Mouse (Mus musculus) ovary, postnatal 36 days (tissue): Measurements from ENCODE around the gene Lcn6.
A peak's percentile ranks its signal among the peaks of the same experiment; 100 is the strongest.
"Not testable (repeated sequence)": the region's sequence is repeated elsewhere in the genome, so short reads cannot be mapped to it uniquely, and the experiment has no call there.

Experiments used
- DNase-seq: peaks from one replicate; pipeline ENCODE4 v3.0.0; 2022; ENCODE audit warnings: low spot score, mixed read lengths

Gene Lcn6

DNA sequence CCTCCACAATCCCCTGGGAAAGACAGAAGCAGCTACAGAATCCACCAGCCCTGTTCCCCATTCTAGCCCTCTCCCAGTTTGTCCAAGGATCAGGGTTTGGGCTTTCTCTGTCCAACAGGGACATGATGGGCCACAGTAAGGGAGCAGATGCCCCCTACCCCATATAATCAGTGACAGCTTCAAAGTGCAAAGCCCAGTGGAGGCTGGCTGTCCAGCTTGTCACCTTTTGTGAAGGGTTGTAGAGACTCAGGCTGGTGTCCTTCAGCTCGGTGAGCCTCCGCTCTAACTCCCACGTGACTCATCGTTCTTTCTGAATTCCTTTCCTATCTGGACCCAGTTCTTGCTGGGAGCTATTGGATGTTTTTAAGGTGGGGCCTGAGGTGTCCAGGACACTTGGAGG, 27.1 kb downstream of the Lcn6 start:
- no peak for DNase-seq

DNA sequence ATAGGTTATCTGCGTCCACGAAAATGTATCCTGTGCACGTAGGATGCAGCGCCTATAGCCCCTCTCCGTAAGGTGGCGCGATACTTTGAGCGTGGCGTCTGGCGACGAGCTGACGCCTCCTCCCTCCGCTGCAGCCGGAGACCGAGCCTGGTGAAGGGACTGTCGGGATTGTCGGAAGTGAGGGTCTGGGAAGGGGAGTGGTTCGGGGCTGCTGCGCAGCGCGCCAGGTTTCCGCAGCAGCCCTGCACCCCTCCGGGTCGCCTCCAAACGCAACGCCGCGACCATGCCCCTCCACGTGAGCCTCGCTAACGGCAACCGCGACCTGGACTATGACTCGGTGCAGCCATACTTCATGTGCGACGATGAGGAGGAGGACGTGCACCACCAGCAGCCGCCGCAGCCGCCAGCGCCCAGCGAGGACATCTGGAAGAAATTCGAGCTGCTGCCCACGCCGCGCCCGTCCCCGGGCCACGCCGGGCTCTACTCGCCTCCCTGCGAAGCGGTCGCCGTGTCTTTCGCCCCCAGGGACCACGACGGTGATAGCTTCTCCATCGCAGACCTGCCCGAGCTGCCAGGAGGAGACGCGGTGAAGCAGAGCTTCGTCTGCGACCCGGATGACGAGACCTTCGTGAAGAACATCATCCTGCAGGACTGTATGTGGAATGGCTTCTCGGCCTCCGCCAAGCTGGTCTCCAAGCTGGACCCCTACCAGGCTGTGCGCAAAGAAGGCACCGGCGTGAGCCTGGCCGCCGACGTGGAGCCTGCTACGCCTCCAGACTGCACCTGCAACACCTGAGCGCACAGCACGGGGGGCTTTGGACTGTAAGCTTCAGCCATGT, 30.3 kb downstream of the Lcn6 start, which contains the start of gene Bmyc:
Bmyc (plus strand) TSS at position 97 of the 839 bp plus-strand sequence.
- peak; percentile 82 for DNase-seq

DNA sequence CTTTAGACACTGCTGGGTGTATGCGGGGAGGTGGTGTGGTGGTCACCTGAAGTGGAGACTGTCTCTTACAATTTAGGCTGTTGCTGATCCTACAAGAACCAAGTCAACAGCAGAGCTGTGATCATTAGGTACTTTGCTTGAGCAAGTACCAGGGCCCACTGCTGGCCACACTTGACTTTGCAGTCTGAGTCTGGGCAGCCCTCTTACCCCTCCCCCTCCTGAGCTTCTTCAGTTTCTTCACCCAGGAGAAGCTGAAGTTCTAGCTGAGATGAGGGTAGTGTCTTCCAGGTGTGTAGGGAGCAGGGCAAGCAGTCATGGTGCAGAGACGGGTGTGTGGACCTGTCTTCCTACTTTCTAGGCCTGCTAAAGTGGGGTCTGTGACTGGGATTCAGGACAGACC, 31.5 kb downstream of the Lcn6 start:
- peak; percentile 48 for DNase-seq

DNA sequence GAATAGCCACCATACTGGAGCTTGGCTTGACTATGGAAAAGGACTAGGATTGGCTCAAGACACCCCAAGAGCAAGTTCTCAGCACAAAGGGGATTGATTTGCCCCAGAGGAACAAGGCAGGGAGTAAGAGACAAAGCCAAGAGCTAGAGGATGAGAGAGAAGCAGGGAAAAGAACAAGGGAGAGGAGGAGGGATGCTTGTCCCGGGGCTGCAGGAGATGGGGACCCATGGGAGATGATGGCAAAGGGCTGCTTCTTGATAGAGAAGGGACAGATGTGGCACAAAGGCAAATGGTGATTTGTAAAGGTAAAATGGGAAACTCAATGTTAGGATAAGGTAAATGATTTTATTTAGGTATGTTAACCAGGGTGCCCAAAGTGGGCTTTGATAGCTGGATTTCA, 32.5 kb downstream of the Lcn6 start:
- not testable (repeated sequence) for DNase-seq

DNA sequence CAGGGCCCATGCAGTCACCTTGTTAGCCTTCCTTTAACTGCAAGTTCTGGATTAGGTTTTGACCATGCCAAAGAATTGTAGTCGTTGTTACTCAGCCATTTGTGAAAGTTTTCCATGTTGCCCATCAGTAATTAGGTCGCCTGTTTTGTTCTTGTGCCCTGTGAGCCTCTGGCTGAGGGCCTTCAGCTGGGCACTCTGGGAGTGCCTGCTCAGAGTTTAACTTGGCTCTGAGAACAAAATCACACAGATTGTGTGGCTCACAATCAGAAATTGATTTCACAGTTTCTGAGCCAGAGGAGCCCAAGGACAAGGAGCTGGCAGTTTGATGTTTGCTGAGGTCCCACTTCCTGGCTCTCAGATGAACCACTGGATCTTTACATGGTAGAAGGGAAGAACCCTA, 33.2 kb downstream of the Lcn6 start:
- DNase-seq, result not testable (repeated sequence)

DNA sequence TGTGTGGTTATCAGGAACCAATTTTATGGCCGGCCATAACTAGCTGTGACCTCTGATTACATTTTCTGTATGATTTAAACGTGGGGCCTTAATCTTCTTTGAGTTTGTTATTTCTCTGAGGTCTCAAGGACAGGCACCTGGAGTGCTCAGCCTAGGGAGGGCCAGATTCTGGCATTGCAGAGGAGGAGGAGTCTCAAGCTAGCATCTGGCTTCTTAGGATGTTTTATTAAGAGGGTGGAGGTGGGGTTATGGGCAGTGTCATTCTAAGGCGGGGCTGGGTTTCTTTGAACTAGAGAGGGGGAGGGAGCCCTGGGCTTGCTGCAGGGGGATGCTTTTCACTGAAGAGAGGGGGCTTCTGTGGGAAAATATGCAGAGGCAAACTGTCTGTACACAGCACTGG, 35.1 kb downstream of the Lcn6 start:
- DNase-seq, result not testable (repeated sequence)

DNA sequence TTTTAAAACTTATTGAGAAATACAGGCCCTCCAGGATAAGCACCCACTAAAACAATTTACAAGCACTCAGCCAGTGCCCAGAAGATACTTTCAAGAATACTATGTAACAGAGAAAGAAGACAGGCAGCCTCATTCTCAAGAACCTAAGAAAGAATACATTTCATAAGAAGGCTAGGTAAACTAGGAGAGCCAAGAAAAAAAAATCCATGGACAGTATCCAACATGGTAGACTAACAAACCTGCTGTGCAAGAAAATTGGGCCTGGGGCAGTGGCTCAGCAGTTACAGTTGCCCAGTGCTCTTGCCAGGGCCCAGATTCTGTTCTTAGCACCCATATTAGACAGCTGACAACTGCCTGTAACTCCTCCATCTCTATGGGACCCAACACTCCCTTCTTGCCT, 40.6 kb downstream of the Lcn6 start:
- no peak for DNase-seq
